Mouse (Mus musculus) midbrain, embryonic 16.5 days (tissue): ENCODE data around the gene Xkr7. TPM values are rescaled to one million over a fixed set of nuclear protein-coding genes. Genes with fewer than 3 reads are reported as not detected.

Experiments used
- ATAC-seq: fragments of 200-750 bp; cut with Nextera tagmentation; 2 replicates; pipeline ENCODE4 v1.8.0; 2017; ENCODE audit warnings: moderate TSS enrichment
- H3K27ac ChIP-seq: fragments of 300-500 bp; sonication (generic); 2 replicates; pipeline ENCODE4 v1.5.1; 2014; ENCODE audit warnings: mild to moderate bottlenecking, low read length, mixed read lengths
- H3K27me3 ChIP-seq: fragments of 300-500 bp; sonication (generic); 2 replicates; pipeline ENCODE4 v1.6.1; 2014; ENCODE audit warnings: low read depth, low read length, mixed read lengths; ENCODE audit not compliant: control insufficient read depth, insufficient read depth
- H3K36me3 ChIP-seq: fragments of 300-500 bp; sonication (generic); 2 replicates; pipeline ENCODE4 v1.6.1; 2014; ENCODE audit warnings: mild to moderate bottlenecking, low read length, moderate library complexity, mixed read lengths; ENCODE audit not compliant: control insufficient read depth, insufficient read depth
- H3K4me1 ChIP-seq: fragments of 300-500 bp; sonication (generic); 2 replicates; pipeline ENCODE4 v1.6.1; 2014; ENCODE audit warnings: mild to moderate bottlenecking, low read length, mixed read lengths; ENCODE audit not compliant: control insufficient read depth, insufficient read depth
- H3K4me2 ChIP-seq: fragments of 300-500 bp; sonication (generic); 2 replicates; pipeline ENCODE4 v1.6.1; 2014; ENCODE audit warnings: mild to moderate bottlenecking, low read length, mixed read lengths
- H3K4me3 ChIP-seq: fragments of 300-500 bp; sonication (generic); 2 replicates; pipeline ENCODE4 v1.5.1; 2014; ENCODE audit warnings: low read depth, mild to moderate bottlenecking, low read length, moderate library complexity, mixed read lengths
- H3K9ac ChIP-seq: fragments of 300-500 bp; sonication (generic); 2 replicates; pipeline ENCODE4 v1.6.1; 2014; ENCODE audit warnings: low read depth, low read length, mixed read lengths
- H3K9me3 ChIP-seq: fragments of 300-500 bp; sonication (generic); replicated peaks from 2 replicates; pipeline ENCODE4 v1.6.1; 2014; ENCODE audit warnings: mild to moderate bottlenecking, low read length, mixed read lengths; ENCODE audit not compliant: control insufficient read depth, poor library complexity, severe bottlenecking
- WGBS: fragments of 180-500 bp; shearing (Covaris S2); extraction: QIAGEN DNeasy Blood & Tissue Kit; methylation state at CpG from one replicate; pipeline ENCODE4 v1.1.7; 2014; 5-methylcytosine and 5-hydroxymethylcytosine counted together
- polyA plus RNA-seq: library from polyadenylated mRNA; unstranded; fragments of >200 nt; fragmentation: Nextera tagmentation; extraction: Ambion mirVana; gene quantifications from 2 replicates; pipeline ENCODE4 v1.2.1, GENCODE M21; 2015

Gene Xkr7
- polyA plus RNA-seq, 1 experiment from 2014 or later, result 1.6 TPM

DNA sequence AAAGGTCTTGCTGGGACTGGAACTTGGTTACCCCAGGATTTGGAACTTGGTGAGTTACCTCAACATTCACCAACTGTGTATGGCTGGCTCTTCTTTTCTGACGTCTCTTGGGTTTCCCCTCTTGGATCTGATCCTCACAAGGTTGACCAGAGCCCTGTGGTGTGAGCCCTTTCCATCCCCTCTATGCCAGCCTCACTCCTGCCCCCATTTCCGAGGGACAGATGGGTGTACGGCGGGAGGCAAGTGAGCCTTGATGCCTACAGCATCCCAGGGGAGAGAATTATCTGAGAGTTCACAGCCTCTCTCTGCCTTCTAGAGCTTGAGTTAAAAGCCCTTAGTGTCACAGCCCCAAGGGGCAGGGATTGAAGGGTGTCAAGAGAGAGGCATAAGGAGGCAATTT is 4.2 kb upstream of the Xkr7 start:
- Histone ChIP-seq H3K27me3 (no peaks in the 10 kb centered on the region; the same call in 1 of the 2 replicates), H3K4me2 (no peak overlapping the region), H3K36me3 (no peaks in the 10 kb centered on the region), H3K9ac (no peak overlapping the region), H3K27ac (no peak overlapping the region), H3K9me3 (no peaks in the 10 kb centered on the region), H3K4me1 (peaks cover 8% of the 10 kb centered on the region), H3K4me3 (no peak overlapping the region)
- ATAC-seq, result no peak
- 55% methylated on average over 4 of the region's 4 CpGs for WGBS

DNA sequence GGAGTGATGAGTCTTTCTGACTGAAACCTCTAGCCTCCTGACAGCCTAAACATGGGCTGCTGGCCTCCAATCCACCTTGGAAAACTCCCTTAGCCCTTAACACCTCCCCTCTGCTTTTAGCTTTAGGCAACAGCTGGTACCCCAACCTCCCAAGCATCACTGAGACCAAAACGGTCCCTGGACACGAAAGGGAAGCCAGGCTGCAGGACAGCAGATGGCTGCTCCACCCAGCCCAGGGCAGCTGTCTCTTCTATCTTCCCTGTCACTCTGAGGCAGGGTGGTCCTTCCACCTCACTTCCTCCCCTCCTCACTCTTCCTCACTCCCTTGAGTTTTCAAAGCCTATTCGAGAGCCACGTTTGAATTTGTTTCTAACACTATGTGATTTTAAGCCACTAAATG is 1.2 kb upstream of the Xkr7 start:
- WGBS, result 18% methylated on average over 4 of the region's 4 CpGs
- no peaks in the 10 kb centered on the region for H3K36me3 ChIP-seq
- H3K4me3 ChIP-seq, result no peak overlapping the region
- peak overlapping the region; percentile 94; the same call in 1 of the 2 replicates for H3K27ac ChIP-seq
- H3K27me3 ChIP-seq, result no peaks in the 10 kb centered on the region
- H3K9me3 ChIP-seq, result no peaks in the 10 kb centered on the region
- H3K4me1 ChIP-seq, result peaks cover 34% of the 10 kb centered on the region
- ATAC-seq, result no peak
- H3K9ac ChIP-seq, result no peak overlapping the region
- H3K4me2 ChIP-seq, result no peak overlapping the region; the same call in 1 of the 2 replicates

DNA sequence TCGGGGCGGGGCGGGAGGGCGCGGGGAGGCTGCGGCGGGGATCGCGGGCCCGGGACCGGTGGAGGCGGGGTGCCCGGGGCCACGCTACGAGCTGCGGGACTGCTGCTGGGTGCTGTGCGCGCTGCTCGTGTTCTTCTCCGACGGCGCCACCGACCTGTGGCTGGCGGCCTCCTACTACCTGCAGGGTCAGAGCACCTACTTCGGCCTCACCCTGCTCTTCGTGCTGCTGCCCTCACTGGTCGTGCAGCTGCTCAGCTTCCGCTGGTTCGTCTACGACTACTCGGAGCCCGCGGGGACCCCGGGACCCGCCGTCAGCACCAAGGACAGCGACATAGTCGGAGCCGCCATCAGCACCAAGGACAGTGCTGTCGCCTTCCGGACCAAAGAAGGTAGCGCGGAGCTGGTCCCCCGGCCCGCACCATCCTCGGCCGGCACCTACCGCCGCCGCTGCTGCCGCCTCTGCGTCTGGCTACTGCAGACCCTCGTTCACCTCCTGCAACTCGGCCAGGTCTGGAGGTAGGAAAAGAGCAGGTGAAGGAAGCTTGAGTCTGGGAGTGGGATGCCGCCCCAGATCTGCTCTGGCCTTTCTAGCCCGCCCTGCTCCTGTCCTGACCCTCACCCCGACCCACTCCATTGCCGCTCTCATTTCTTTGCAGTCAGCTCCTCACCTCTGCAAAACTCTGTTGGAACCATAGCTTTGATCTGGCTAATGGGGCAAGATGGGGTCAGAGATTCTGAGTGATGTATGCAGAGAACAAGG is 611 bp downstream of the Xkr7 start:
- peak overlapping the region; percentile 94 for H3K27ac ChIP-seq
- H3K4me2 ChIP-seq, result peak overlapping the region; percentile 95
- H3K36me3 ChIP-seq, result no peaks in the 10 kb centered on the region
- ATAC-seq, result peak; percentile 74
- peak overlapping the region; percentile 61 for H3K4me3 ChIP-seq
- peak overlapping the region; percentile 89 for H3K9ac ChIP-seq
- 1% methylated on average over 42 of the region's 58 CpGs for WGBS
- no peaks in the 10 kb centered on the region for H3K9me3 ChIP-seq
- peaks cover 42% of the 10 kb centered on the region for H3K4me1 ChIP-seq
- no peaks in the 10 kb centered on the region for H3K27me3 ChIP-seq

DNA sequence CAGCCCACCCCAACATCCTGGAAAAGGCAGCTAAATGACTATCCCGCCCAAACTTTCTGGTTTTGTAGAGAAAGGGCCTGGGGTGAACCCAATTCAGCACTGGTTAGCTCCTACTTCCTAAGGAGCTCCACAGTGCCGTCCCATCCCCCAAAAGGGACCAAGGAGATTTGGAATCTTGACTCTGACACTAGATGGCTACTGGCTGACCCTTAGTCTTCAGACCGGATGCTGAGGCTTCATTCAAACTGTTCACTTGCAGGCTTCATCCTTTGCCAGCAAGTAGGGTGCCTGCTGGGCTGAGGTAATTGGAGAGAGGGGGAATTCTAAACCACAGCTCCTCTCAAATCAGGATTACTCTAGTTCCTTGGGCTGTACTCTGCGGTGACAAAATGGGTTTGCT is 1.3 kb downstream of the Xkr7 start:
- Histone ChIP-seq H3K4me3 (peak overlapping the region; percentile 61), H3K36me3 (no peaks in the 10 kb centered on the region), H3K4me1 (peaks cover 43% of the 10 kb centered on the region), H3K4me2 (peak overlapping the region; percentile 95), H3K9ac (peak overlapping the region; percentile 89), H3K9me3 (no peaks in the 10 kb centered on the region), H3K27ac (no peak overlapping the region), H3K27me3 (no peaks in the 10 kb centered on the region)
- 11% methylated on average over 4 of the region's 4 CpGs for WGBS
- no peak for ATAC-seq

DNA sequence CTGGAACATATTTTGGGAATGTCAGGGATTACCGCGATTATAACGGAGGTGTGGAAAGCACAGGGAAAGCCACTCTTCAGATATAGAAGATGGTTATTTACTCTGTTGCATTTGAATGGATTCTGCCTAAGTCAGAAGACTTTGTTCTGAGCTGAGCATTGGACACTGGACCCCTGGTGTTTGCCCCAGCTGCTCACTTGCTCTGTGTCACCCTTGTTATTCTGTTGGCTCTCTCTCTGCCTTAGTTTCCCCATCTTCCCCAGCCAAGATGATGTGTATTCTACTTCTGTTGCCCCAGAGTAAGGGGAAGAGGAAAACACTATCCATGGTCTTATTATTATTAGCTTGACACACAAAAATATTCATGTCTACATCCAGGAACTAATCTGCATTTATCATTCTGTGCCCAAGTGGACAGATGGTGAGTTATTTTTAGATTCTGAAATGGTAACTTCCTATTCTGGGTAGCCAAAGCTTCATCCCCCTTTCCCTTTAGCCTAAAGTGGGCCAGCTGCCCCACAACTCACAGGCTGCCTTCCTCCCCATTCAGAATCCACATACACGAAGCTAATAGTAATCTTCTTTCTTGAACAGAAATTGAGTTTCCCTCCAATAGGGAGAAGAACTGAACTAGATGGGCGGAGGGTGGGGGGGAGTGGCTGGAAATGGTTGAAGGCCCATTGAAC is 2.0 kb downstream of the Xkr7 start:
- no peaks in the 10 kb centered on the region for H3K9me3 ChIP-seq
- 61% methylated on average over 5 of the region's 5 CpGs for WGBS
- no peak for ATAC-seq

DNA sequence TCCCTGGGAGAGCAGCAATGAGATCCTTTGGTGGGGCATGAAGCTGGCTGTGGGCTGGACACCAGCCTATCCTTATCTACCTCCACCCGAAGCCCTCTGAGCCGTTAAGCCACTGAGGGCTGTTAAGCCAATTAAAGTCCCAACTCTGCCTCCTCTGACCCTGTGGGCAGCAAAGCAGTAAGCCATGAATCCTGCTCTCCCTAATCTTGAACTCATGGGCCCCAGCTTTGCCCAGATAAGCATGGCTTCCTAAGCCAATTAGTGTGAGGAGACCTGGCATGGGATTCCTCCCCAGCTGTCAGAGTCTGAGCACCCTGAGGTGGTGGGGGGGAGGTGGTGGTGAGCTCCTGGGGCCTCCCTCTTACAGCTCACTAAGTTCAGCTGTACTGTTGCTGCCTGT is 5.0 kb downstream of the Xkr7 start:
- no peaks in the 10 kb centered on the region for H3K36me3 ChIP-seq
- WGBS, result 8% methylated on average over 2 of the region's 2 CpGs
- peaks cover 35% of the 10 kb centered on the region for H3K4me1 ChIP-seq
- H3K9me3 ChIP-seq, result no peaks in the 10 kb centered on the region
- H3K27me3 ChIP-seq, result no peaks in the 10 kb centered on the region
- ATAC-seq, result no peak
- H3K9ac ChIP-seq, result no peak overlapping the region
- H3K27ac ChIP-seq, result no peak overlapping the region
- H3K4me3 ChIP-seq, result no peak overlapping the region
- H3K4me2 ChIP-seq, result 0 out of 2 replicates have a peak overlapping the region, but pooled peaks have one; percentile 1

More for the DNA sequence above, 2.0 kb downstream of the Xkr7 start:
- H3K36me3 ChIP-seq, result no peaks in the 10 kb centered on the region
- no peak overlapping the region for H3K27ac ChIP-seq
- H3K4me1 ChIP-seq, result peaks cover 43% of the 10 kb centered on the region
- no peaks in the 10 kb centered on the region for H3K27me3 ChIP-seq
- peak overlapping the region; percentile 61 for H3K4me3 ChIP-seq
- H3K9ac ChIP-seq, result peak overlapping the region; percentile 18; the same call in 1 of the 2 replicates
- peak overlapping the region; percentile 95 for H3K4me2 ChIP-seq

DNA sequence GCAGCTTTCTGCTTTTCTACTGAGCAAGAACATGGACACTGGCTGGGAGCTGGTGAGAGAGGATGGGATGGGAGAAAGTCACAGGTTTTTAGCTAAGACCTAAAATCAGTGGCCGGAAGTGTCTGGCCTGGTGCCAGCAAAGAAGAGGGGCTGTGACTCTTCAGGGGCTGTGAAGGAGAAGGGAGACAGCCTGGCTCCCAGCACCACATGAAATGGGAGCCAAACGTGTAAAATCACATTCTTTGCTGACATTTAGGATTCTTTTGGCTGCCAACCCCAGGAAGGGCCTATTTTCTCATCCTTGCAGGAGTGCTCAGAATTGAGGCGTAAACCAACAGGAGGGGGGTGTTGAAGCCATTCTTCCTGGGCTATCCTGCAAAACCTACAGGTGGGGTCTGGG is 12.2 kb downstream of the Xkr7 start:
- H3K4me1 ChIP-seq, result peaks cover under 1% of the 10 kb centered on the region
- H3K27me3 ChIP-seq, result no peaks in the 10 kb centered on the region
- H3K4me3 ChIP-seq, result no peak overlapping the region
- H3K9me3 ChIP-seq, result no peaks in the 10 kb centered on the region
- ATAC-seq, result no peak
- no peak overlapping the region for H3K4me2 ChIP-seq
- 65% methylated on average over 3 of the region's 3 CpGs for WGBS
- H3K36me3 ChIP-seq, result no peaks in the 10 kb centered on the region
- H3K27ac ChIP-seq, result no peak overlapping the region
- H3K9ac ChIP-seq, result no peak overlapping the region

DNA sequence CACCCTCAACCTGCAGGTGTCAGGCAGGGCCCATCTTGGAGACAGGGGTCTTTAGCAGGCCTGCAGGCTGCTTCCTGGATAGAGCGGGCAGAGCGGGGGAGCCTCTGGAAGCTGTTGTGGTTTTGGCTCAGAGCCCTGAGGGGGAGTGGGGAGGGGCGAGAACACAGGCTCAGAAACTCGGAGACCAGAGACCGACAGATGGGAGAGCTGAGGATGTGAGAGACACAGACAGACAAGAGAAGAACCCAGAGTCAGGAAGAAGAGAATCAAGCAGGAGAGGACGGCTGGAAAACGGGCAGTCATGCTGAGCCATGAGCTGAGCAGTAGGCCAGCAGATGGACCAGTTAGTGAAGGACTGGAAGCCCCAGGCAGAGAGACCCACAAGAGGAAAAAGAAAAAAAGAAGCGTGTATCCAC is 14.2 kb downstream of the Xkr7 start:
- no peak overlapping the region for H3K9ac ChIP-seq
- H3K4me1 ChIP-seq, result peaks cover 8% of the 10 kb centered on the region
- no peak overlapping the region for H3K4me3 ChIP-seq
- no peak overlapping the region for H3K4me2 ChIP-seq
- ATAC-seq, result 0 out of 2 replicates have a peak, but pooled peaks have one; percentile 46
- no peaks in the 10 kb centered on the region for H3K27me3 ChIP-seq
- WGBS, result 31% methylated on average over 8 of the region's 8 CpGs
- no peak overlapping the region for H3K27ac ChIP-seq
- no peaks in the 10 kb centered on the region for H3K9me3 ChIP-seq
- no peaks in the 10 kb centered on the region for H3K36me3 ChIP-seq
